Mouse (Mus musculus) liver, embryonic 14.5 days (tissue): ENCODE results near the gene Dock11. TPM values are rescaled to one million over a fixed set of nuclear protein-coding genes. Genes with fewer than 3 reads are reported as not detected.

Experiments used
- ATAC-seq: fragments of 200-750 bp; cut with Nextera tagmentation; 2 replicates; pipeline ENCODE4 v1.8.0; 2017; ENCODE audit warnings: moderate number of reproducible peaks, mild to moderate bottlenecking, moderate library complexity; ENCODE audit not compliant: insufficient read depth
- DNase-seq, 3 experiments: peaks; one replicate each; pipeline ENCODE4 v3.0.0-alpha.2; 2012 to 2013; ENCODE audit warnings: low read depth in 3 of 3, low spot score in 3 of 3
- H3K27ac ChIP-seq: fragments of 300-500 bp; sonication (generic); 2 replicates; pipeline ENCODE4 v1.5.1; 2014; ENCODE audit warnings: moderate library complexity, mild to moderate bottlenecking, control low read depth, inconsistent platforms
- H3K27me3 ChIP-seq: fragments of 300-500 bp; sonication (generic); 2 replicates; pipeline ENCODE4 v1.6.1; 2014; ENCODE audit warnings: mild to moderate bottlenecking, low read length, moderate library complexity; ENCODE audit not compliant: control insufficient read depth, insufficient read depth
- H3K36me3 ChIP-seq: fragments of 300-500 bp; sonication (generic); replicated peaks from 2 replicates; pipeline ENCODE4 v1.6.1; 2014; ENCODE audit warnings: low read depth; ENCODE audit not compliant: control insufficient read depth, insufficient read depth
- H3K4me1 ChIP-seq, 2 experiments: fragments of 200-500 bp in 1 of 2; fragments of 300-500 bp in 1 of 2; sonication (generic) in 1 of 2; replicated peaks; 2 replicates each; pipeline ENCODE4 v1.6.1; 2012 to 2014; ENCODE audit warnings: antibody characterized with exemption in 1 of 2, inconsistent platforms in 1 of 2, low read length in 1 of 2; ENCODE audit not compliant: control insufficient read depth in 2 of 2, insufficient read depth in 2 of 2
- H3K4me2 ChIP-seq: fragments of 300-500 bp; sonication (generic); 2 replicates; pipeline ENCODE4 v1.6.1; 2014; ENCODE audit warnings: low read depth, mild to moderate bottlenecking, control low read depth, moderate library complexity
- H3K4me3 ChIP-seq, 2 experiments: fragments of 200-500 bp in 1 of 2; fragments of 300-500 bp in 1 of 2; sonication (generic) in 1 of 2; 2 replicates each; pipeline ENCODE4 v1.5.1; 2012 to 2014; ENCODE audit warnings: low read depth in 2 of 2, low read length in 2 of 2, mild to moderate bottlenecking in 2 of 2, control low read depth in 1 of 2, inconsistent platforms in 1 of 2, moderate library complexity in 1 of 2; ENCODE audit not compliant: insufficient read depth in 1 of 2
- H3K9ac ChIP-seq: fragments of 300-500 bp; sonication (generic); replicated peaks from 2 replicates; pipeline ENCODE4 v1.6.1; 2014; ENCODE audit warnings: mild to moderate bottlenecking, control low read depth, moderate library complexity
- H3K9me3 ChIP-seq: fragments of 300-500 bp; sonication (generic); 2 replicates; pipeline ENCODE4 v1.6.1; 2016; ENCODE audit warnings: low read length, mixed read lengths; ENCODE audit not compliant: control insufficient read depth
- CTCF ChIP-seq: IDR thresholded peaks from 2 replicates; pipeline ENCODE4 v1.5.1; 2016; ENCODE audit warnings: antibody characterized with exemption, low read depth, control low read depth
- EP300 ChIP-seq: IDR thresholded peaks from 2 replicates; pipeline ENCODE4 v1.6.1; 2016; ENCODE audit warnings: antibody characterized with exemption, low read depth
- WGBS: fragments of 180-500 bp; shearing (Covaris S2); extraction: QIAGEN DNeasy Blood & Tissue Kit; methylation state at CpG from one replicate; pipeline ENCODE4 v1.1.7; 2014; ENCODE audit not compliant: insufficient replicate concordance; 5-methylcytosine and 5-hydroxymethylcytosine counted together
- polyA plus RNA-seq, 2 experiments: library from polyadenylated mRNA; depleted of rRNA in 1 of 2; stranded (reverse) in 1 of 2; unstranded in 1 of 2; fragments of >200 nt; fragmentation: Nextera tagmentation in 1 of 2; extraction: Ambion mirVana in 1 of 2; gene quantifications; 2 replicates each; pipeline versions ENCODE4 v1.2.1 to v1.2.3; 2012 to 2014

Dock11 gene
- polyA plus RNA-seq, 2 experiments, result 1.9 to 2.1 TPM

DNA sequence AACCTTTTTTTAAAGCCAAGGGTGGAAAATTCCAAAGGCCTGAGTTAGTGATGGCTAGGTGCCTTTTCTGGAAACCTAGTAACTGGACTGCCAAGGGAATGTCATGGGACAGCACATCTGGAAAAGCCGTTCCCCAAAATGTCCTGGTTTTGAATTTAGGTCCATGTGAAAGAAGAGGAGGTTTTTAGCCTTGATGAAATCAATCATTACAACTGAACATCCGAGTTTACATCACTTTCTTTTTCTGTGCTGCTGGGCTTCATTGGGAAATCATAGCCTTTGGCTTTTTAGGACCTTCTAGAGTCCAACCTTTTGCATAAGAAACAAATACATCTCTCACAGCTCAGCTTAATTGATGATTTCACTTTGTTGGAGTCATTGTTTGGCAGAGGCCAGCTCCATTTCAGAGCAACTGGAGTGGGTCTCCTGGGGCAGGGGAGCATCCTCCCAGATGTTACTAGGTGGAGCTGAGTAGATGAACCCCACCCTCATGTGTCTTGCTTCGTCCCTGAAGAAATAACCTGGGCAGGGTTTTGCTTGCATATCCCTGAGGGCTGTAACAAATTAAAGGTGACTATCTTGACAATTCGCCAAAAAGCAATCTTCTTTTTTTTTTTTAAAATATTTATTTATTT is 18.2 kb downstream of the Dock11 start:
- H3K9me3 ChIP-seq, result no peaks in the 10 kb centered on the region
- no peaks in the 10 kb centered on the region for H3K36me3 ChIP-seq
- DNase-seq (no peak), ATAC-seq (no peak)
- no peak for TF ChIP-seq EP300
- no peak for TF ChIP-seq CTCF
- no peak overlapping the region for H3K4me3 ChIP-seq
- 54% methylated on average over 4 of the region's 4 CpGs for WGBS
- H3K27ac ChIP-seq, result no peak overlapping the region
- H3K4me1 ChIP-seq, result no peaks in the 10 kb centered on the region
- no peak overlapping the region for H3K4me2 ChIP-seq
- H3K27me3 ChIP-seq, result no peaks in the 10 kb centered on the region
- no peak overlapping the region for H3K9ac ChIP-seq

DNA sequence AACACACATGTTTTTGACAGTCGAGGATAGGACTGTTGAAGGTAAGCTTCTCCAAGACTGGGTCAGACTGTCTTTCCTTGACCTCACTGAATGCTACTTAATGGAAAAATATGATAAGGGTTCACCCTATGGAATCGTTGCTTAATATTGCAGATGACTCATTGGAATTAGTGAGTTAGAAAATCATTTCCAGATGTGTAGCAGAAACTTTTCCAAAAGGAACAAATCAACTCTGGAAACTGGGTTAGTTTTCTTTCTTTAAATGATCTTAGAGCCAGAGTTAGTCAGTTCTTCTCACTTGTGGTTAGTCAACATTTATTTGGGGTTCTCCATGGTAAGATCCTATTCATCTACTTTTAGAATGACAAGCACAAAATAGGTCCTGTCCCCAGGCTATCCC is 30.9 kb downstream of the Dock11 start:
- Histone ChIP-seq H3K27me3 (no peaks in the 10 kb centered on the region), H3K9me3 (no peaks in the 10 kb centered on the region), H3K9ac (no peak overlapping the region), H3K4me2 (no peak overlapping the region), H3K36me3 (no peaks in the 10 kb centered on the region), H3K4me3 (no peak overlapping the region), H3K4me1 (no peaks in the 10 kb centered on the region), H3K27ac (no peak overlapping the region)
- WGBS, result 60% methylated on average over 2 of the region's 2 CpGs
- no peak for ATAC-seq
- DNase-seq, result no peak
- TF ChIP-seq CTCF, result no peak

DNA sequence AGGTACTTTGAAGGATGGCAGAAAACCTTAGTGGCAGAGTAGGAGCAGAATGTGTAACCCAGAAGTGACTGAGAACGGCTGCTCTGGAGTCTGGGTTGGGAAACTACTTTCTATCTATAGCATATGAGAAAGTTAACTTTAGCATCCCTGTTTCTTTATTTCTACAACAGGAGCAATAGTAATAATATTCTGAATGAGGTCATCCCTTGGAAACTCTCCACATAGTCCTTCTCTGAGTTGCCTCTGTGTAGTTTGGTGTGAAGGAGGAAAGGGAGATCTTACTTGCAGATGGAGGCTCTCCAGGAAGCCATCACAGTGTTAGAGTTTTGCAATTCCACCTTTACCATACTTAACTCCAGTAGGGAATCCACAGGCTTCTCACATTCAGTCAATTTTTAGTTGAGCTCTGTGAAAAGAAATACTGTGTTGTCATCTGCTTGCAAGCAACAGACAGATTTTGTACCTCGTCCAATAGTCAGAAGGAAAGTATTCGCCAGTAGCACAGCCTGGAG is 31.5 kb downstream of the Dock11 start:
- Histone ChIP-seq H3K4me1 (no peaks in the 10 kb centered on the region), H3K4me2 (no peak overlapping the region), H3K36me3 (no peaks in the 10 kb centered on the region), H3K4me3 (no peak overlapping the region), H3K9ac (no peak overlapping the region), H3K27me3 (no peaks in the 10 kb centered on the region), H3K9me3 (no peaks in the 10 kb centered on the region), H3K27ac (no peak overlapping the region)
- DNase-seq, result no peak
- TF ChIP-seq CTCF, result no peak
- TF ChIP-seq EP300, result no peak
- WGBS, result 63% methylated on average over 3 of the region's 3 CpGs
- no peak for ATAC-seq

DNA sequence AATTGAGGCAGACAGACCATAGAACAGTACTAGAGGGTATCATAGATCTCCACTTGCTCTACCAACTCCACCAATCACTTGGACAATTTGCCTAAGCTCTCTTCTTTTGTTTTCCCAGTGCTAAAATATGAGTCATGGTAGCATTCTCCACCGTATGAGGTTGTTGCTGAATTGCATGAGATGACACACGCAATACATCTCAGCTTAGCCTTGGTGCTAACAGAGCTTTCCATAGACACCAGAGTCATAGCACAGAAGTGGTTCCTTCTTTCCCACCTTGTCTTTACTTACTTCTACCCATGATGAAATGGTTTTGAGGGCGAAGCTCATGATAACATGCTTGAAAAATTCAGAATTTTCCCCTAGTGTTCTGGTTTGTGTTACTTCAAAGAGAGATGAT is 33.3 kb downstream of the Dock11 start:
- Histone ChIP-seq H3K27me3 (no peaks in the 10 kb centered on the region), H3K4me1 (no peaks in the 10 kb centered on the region), H3K9me3 (no peaks in the 10 kb centered on the region), H3K9ac (no peak overlapping the region), H3K27ac (no peak overlapping the region), H3K4me3 (no peak overlapping the region), H3K36me3 (no peaks in the 10 kb centered on the region), H3K4me2 (no peak overlapping the region)
- DNase-seq (no peak), ATAC-seq (no peak)
- no peak for TF ChIP-seq CTCF
- TF ChIP-seq EP300, result no peak
- 55% methylated on average over 3 of the region's 3 CpGs for WGBS

DNA sequence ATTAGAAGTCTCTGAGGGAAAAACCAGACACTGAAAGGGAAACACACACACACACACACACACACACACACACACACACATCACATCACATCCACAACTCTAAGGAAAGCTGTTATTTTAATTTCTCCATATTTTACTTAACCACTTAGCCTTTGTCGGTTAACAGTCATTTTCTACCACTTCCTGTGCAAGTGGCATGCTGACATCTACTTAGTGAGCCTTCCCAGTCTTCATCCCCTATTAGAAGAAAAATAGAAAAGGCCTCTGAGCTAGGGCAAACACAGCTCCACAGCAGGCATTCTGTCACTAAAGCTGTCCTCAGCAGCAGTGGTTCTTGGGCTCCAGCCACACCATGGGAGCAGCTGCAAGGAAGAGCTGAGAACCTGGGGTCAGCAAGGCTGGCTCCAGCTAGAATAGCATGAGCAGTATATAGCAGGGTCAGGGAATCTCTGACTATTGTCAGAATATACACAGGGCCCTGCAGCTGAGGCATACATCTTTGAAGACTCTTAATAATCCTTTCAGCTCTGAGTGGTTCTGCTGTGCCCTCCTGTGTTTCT is 36.2 kb downstream of the Dock11 start:
- no peak overlapping the region for H3K4me3 ChIP-seq
- no peak overlapping the region for H3K27ac ChIP-seq
- no peak for TF ChIP-seq EP300
- TF ChIP-seq CTCF, result no peak
- DNase-seq (no peak), ATAC-seq (no peak)
- no peaks in the 10 kb centered on the region for H3K9me3 ChIP-seq
- H3K4me2 ChIP-seq, result no peak overlapping the region
- 17% methylated on average over 1 of the region's 1 CpGs for WGBS
- H3K27me3 ChIP-seq, result no peaks in the 10 kb centered on the region
- H3K9ac ChIP-seq, result no peak overlapping the region
- no peaks in the 10 kb centered on the region for H3K36me3 ChIP-seq
- no peaks in the 10 kb centered on the region for H3K4me1 ChIP-seq
